ENCODE assay signal across 8 mouse cellular contexts in genomic region chr5:24350073-24350472, GRCm38 (mm10). TPM values are rescaled to one million over a fixed set of nuclear protein-coding genes. Genes with fewer than 3 reads are reported as not detected.
DNase-seq lines count a peak whose midpoint lies in the region; ATAC-seq and TF ChIP-seq lines count a peak whose summit lies in the region.

No protein-coding gene starts in this region.

- H3K4me2 ChIP-seq in kidney, embryonic 15.5 days, result peak overlapping the region; percentile 96
- peak overlapping the region; percentile 96 for H3K4me2 ChIP-seq in forebrain, embryonic 14.5 days (ENCODE audit: low read length)
- H3K4me2 ChIP-seq in intestine, embryonic 14.5 days (ENCODE audit: low read length), result peak overlapping the region; percentile 90

- peaks cover 71% of the 10 kb centered on the region for H3K4me1 ChIP-seq in kidney, embryonic 15.5 days
- H3K4me1 ChIP-seq in kidney, adult 2 months (ENCODE audit: control insufficient read depth, insufficient read depth, low read length), result peaks cover 4% of the 10 kb centered on the region; the same call in 1 of the 2 replicates
- H3K4me1 ChIP-seq in forebrain, embryonic 14.5 days (ENCODE audit: control insufficient read depth, insufficient read depth, low read length), result peaks cover 37% of the 10 kb centered on the region
- H3K4me1 ChIP-seq in intestine, embryonic 14.5 days (replicated peaks; ENCODE audit: control insufficient read depth, insufficient read depth, low read length), result peaks cover 55% of the 10 kb centered on the region
- peaks cover 60% of the 10 kb centered on the region for H3K4me1 ChIP-seq in olfactory bulb, adult 2 months (ENCODE audit: control insufficient read depth, insufficient read depth, low read length)

- WGBS in kidney, embryonic 15.5 days, result 47% methylated on average over 3 of the region's 3 CpGs
- WGBS in kidney, adult 2 months, result 77% methylated on average over 3 of the region's 3 CpGs
- WGBS in forebrain, embryonic 14.5 days, result 51% methylated on average over 3 of the region's 3 CpGs
- WGBS in intestine, embryonic 14.5 days, result 48% methylated on average over 3 of the region's 3 CpGs
- 51% methylated on average over 3 of the region's 3 CpGs for WGBS in olfactory bulb, adult 2 months

- H3K36me3 ChIP-seq in kidney, embryonic 15.5 days, result no peaks in the 10 kb centered on the region
- H3K36me3 ChIP-seq in kidney, adult 2 months (ENCODE audit: control insufficient read depth, insufficient read depth, low read length), result no peaks in the 10 kb centered on the region
- no peaks in the 10 kb centered on the region for H3K36me3 ChIP-seq in forebrain, embryonic 14.5 days (ENCODE audit: control insufficient read depth, insufficient read depth, low read length)
- 0 out of 2 replicates have a peak, but pooled peaks cover 3% of the 10 kb centered on the region for H3K36me3 ChIP-seq in intestine, embryonic 14.5 days (ENCODE audit: control insufficient read depth, insufficient read depth, low read length)

- TF ChIP-seq POLR2A in kidney, adult 2 months (IDR thresholded peaks at IDR 0.05; ENCODE audit: low read depth, low read length), result no peak
- no peak for TF ChIP-seq POLR2A in olfactory bulb, adult 2 months (IDR thresholded peaks at IDR 0.05; ENCODE audit: insufficient read depth, low read depth, low read length)

- no peak overlapping the region for H3K4me3 ChIP-seq in kidney, embryonic 15.5 days (replicated peaks)
- H3K4me3 ChIP-seq in kidney, adult 2 months (ENCODE audit: insufficient read depth, low read depth, low read length), result no peak overlapping the region
- H3K4me3 ChIP-seq in forebrain, embryonic 14.5 days (ENCODE audit: low read depth, low read length), result peak overlapping the region; percentile 67
- H3K4me3 ChIP-seq in intestine, embryonic 14.5 days (ENCODE audit: low read depth, low read length), result peak overlapping the region; percentile 68; the same call in 1 of the 2 replicates
- H3K4me3 ChIP-seq in olfactory bulb, adult 2 months (ENCODE audit: insufficient read depth, low read depth, low read length), result peak overlapping the region; percentile 71
- no peak overlapping the region; the same call in 1 of the 2 replicates for H3K4me3 ChIP-seq in left cerebral cortex, adult 2 months

- intact Hi-C loops in left cerebral cortex, adult 2 months (cut with DNase I), result no loop called here

- H3K27me3 ChIP-seq in kidney, embryonic 15.5 days, result peaks cover 58% of the 10 kb centered on the region
- no peaks in the 10 kb centered on the region for H3K27me3 ChIP-seq in kidney, adult 2 months (replicated peaks; ENCODE audit: control insufficient read depth, insufficient read depth, low read length)
- peaks cover 5% of the 10 kb centered on the region; the same call in 1 of the 2 replicates for H3K27me3 ChIP-seq in forebrain, embryonic 14.5 days (replicated peaks; ENCODE audit: control insufficient read depth, insufficient read depth, low read length)
- peaks cover 2% of the 10 kb centered on the region; the same call in 1 of the 2 replicates for H3K27me3 ChIP-seq in intestine, embryonic 14.5 days (replicated peaks; ENCODE audit: control insufficient read depth, insufficient read depth, low read length)

- no peak for TF ChIP-seq CTCF in kidney, adult 2 months (conservative IDR thresholded peaks at IDR 0.05; ENCODE audit: insufficient read depth, insufficient read length, low read depth, low read length)
- no peak for TF ChIP-seq CTCF in olfactory bulb, adult 2 months (IDR thresholded peaks at IDR 0.05; ENCODE audit: insufficient read depth, low read depth, low read length)
- no peak for TF ChIP-seq CTCF in left cerebral cortex, adult 2 months (IDR thresholded peaks at IDR 0.05)

- ATAC-seq in kidney, embryonic 15.5 days (replicated peaks; ENCODE audit: low FRiP score), result no peak
- no peak for ATAC-seq in forebrain, embryonic 14.5 days
- no peak for ATAC-seq in intestine, embryonic 14.5 days (replicated peaks; ENCODE audit: low FRiP score, low TSS enrichment, low read depth)
- ATAC-seq in CD4-positive, CD25-positive, alpha-beta regulatory T cell, adult 4 months, result no peak

- no peak overlapping the region for H3K9ac ChIP-seq in kidney, embryonic 15.5 days
- peak overlapping the region; percentile 83; the same call in 1 of the 2 replicates for H3K9ac ChIP-seq in forebrain, embryonic 14.5 days (ENCODE audit: low read length)
- H3K9ac ChIP-seq in intestine, embryonic 14.5 days (ENCODE audit: low read length), result peak overlapping the region; percentile 74; the same call in 1 of the 2 replicates

- no peak for DNase-seq in kidney, adult 2 months
- no peak for DNase-seq in forebrain, embryonic 14.5 days (ENCODE audit: low spot score)
- DNase-seq in intestine, embryonic 14.5 days (ENCODE audit: low spot score), result no peak
- DNase-seq in left cerebral cortex, adult 2 months (ENCODE audit: extremely low spot score in 1 of 2, low spot score in 2 of 2), result no peak
- no peak for DNase-seq in thymus, postnatal 25 days

- no peaks in the 10 kb centered on the region for H3K9me3 ChIP-seq in kidney, embryonic 15.5 days (replicated peaks)
- H3K9me3 ChIP-seq in forebrain, embryonic 14.5 days (replicated peaks; ENCODE audit: control insufficient read depth, low read length), result no peaks in the 10 kb centered on the region
- no peaks in the 10 kb centered on the region for H3K9me3 ChIP-seq in intestine, embryonic 14.5 days (ENCODE audit: control insufficient read depth, low read length)

- H3K27ac ChIP-seq in kidney, embryonic 15.5 days, result no peak overlapping the region
- H3K27ac ChIP-seq in kidney, adult 2 months (ENCODE audit: insufficient read depth, low read depth, low read length), result no peak overlapping the region
- H3K27ac ChIP-seq in forebrain, embryonic 14.5 days (ENCODE audit: low read depth, low read length), result no peak overlapping the region
- H3K27ac ChIP-seq in intestine, embryonic 14.5 days (ENCODE audit: low read depth), result no peak overlapping the region
- H3K27ac ChIP-seq in olfactory bulb, adult 2 months (ENCODE audit: insufficient read depth, low read depth, low read length), result no peak overlapping the region
- no peak overlapping the region for H3K27ac ChIP-seq in left cerebral cortex, adult 2 months

RNA-seq across cellular contexts. Expression of gene Kcnh2, which starts 1.3 kb away (rescaled TPM):
- polyA plus RNA-seq in kidney, embryonic 15.5 days (2015; fragmentation: Nextera tagmentation; extraction: Ambion mirVana), result 7.1 and 7.2 TPM in 2 replicates
- polyA plus RNA-seq in kidney, adult 2 months (2012; rRNA removed), result 3.1 and 5.5 TPM in 2 replicates
- 4.7 and 5.2 TPM in 2 replicates for polyA plus RNA-seq in forebrain, embryonic 14.5 days (2014; fragmentation: Nextera tagmentation; extraction: Ambion mirVana)
- polyA plus RNA-seq in intestine, embryonic 14.5 days (2014; fragmentation: Nextera tagmentation; extraction: Ambion mirVana), result 9.0 and 11.2 TPM in 2 replicates
- not detected in 2 replicates for polyA plus RNA-seq in olfactory bulb, adult 2 months (2012; ENCODE audit: insufficient read depth, insufficient read length, low replicate concordance, missing spikeins)
- total RNA-seq in left cerebral cortex, adult 2 months (2021), result 10 to 100 TPM; 28.6 to 32.8 TPM
- polyA plus RNA-seq in CD4-positive, CD25-positive, alpha-beta regulatory T cell, adult 4 months (2017; shearing (Covaris generic)), result 1 to 10 TPM in 1 of 2 experiments, under 1 TPM in 1; 0.30 to 1.2 TPM

RNA-seq across cellular contexts. Expression of gene Nos3, which starts 14.5 kb away (rescaled TPM):
- 15.4 and 18.4 TPM in 2 replicates for polyA plus RNA-seq in kidney, embryonic 15.5 days (2015; fragmentation: Nextera tagmentation; extraction: Ambion mirVana)
- polyA plus RNA-seq in kidney, adult 2 months (2012; rRNA removed), result 11.4 and 12.4 TPM in 2 replicates
- 4.6 and 7.6 TPM in 2 replicates for polyA plus RNA-seq in forebrain, embryonic 14.5 days (2014; fragmentation: Nextera tagmentation; extraction: Ambion mirVana)
- 6.6 and 6.8 TPM in 2 replicates for polyA plus RNA-seq in intestine, embryonic 14.5 days (2014; fragmentation: Nextera tagmentation; extraction: Ambion mirVana)
- polyA plus RNA-seq in olfactory bulb, adult 2 months (2012; ENCODE audit: insufficient read depth, insufficient read length, low replicate concordance, missing spikeins), result not detected in 2 replicates
- total RNA-seq in left cerebral cortex, adult 2 months (2021), result 1 to 10 TPM; 8.8 to 9.3 TPM
- under 1 TPM; 0.08 to 0.14 TPM for polyA plus RNA-seq in CD4-positive, CD25-positive, alpha-beta regulatory T cell, adult 4 months (2017; shearing (Covaris generic))

RNA-seq across cellular contexts. Expression of gene Atg9b, which starts 41.9 kb away (rescaled TPM):
- 0.82 and 1.1 TPM in 2 replicates for polyA plus RNA-seq in kidney, embryonic 15.5 days (2015; fragmentation: Nextera tagmentation; extraction: Ambion mirVana)
- polyA plus RNA-seq in kidney, adult 2 months (2012; rRNA removed), result 0.76 and 0.89 TPM in 2 replicates
- 0.48 and 0.74 TPM in 2 replicates for polyA plus RNA-seq in forebrain, embryonic 14.5 days (2014; fragmentation: Nextera tagmentation; extraction: Ambion mirVana)
- polyA plus RNA-seq in intestine, embryonic 14.5 days (2014; fragmentation: Nextera tagmentation; extraction: Ambion mirVana), result 0.66 and 1.0 TPM in 2 replicates
- polyA plus RNA-seq in olfactory bulb, adult 2 months (2012; ENCODE audit: insufficient read depth, insufficient read length, low replicate concordance, missing spikeins), result not detected in 2 replicates
- 1 to 10 TPM; 4.0 to 4.2 TPM for total RNA-seq in left cerebral cortex, adult 2 months (2021)
- polyA plus RNA-seq in CD4-positive, CD25-positive, alpha-beta regulatory T cell, adult 4 months (2017; shearing (Covaris generic)), result 1 to 10 TPM; 2.2 to 3.2 TPM

RNA-seq across cellular contexts. Expression of gene Abcb8, which starts 43.4 kb away (rescaled TPM):
- 59.2 and 62.0 TPM in 2 replicates for polyA plus RNA-seq in kidney, embryonic 15.5 days (2015; fragmentation: Nextera tagmentation; extraction: Ambion mirVana)
- polyA plus RNA-seq in kidney, adult 2 months (2012; rRNA removed), result 112 and 117 TPM in 2 replicates
- 37.1 and 43.1 TPM in 2 replicates for polyA plus RNA-seq in forebrain, embryonic 14.5 days (2014; fragmentation: Nextera tagmentation; extraction: Ambion mirVana)
- polyA plus RNA-seq in intestine, embryonic 14.5 days (2014; fragmentation: Nextera tagmentation; extraction: Ambion mirVana), result 56.4 and 64.0 TPM in 2 replicates
- polyA plus RNA-seq in olfactory bulb, adult 2 months (2012; ENCODE audit: insufficient read depth, insufficient read length, low replicate concordance, missing spikeins), result not detected in 2 replicates
- total RNA-seq in left cerebral cortex, adult 2 months (2021), result 10 to 100 TPM; 45.3 to 54.9 TPM
- 10 to 100 TPM; 16.1 to 44.6 TPM for polyA plus RNA-seq in CD4-positive, CD25-positive, alpha-beta regulatory T cell, adult 4 months (2017; shearing (Covaris generic))

Comparison
In these comparisons a context has a peak if more than half of its experiments do, and no peak if none do; other contexts are left out.
1. H3K4me3 ChIP-seq: peak in forebrain, embryonic 14.5 days (single experiment), intestine, embryonic 14.5 days (single experiment) and olfactory bulb, adult 2 months (single experiment); none in kidney, embryonic 15.5 days (single experiment), kidney, adult 2 months (single experiment) and left cerebral cortex, adult 2 months (single experiment).
2. Peak in every context shown above with its lines, with median percentiles within 50 percentile points of each other: H3K4me2 ChIP-seq.